Mouse (Mus musculus): Measurements from ENCODE around the gene Olfr531.

Olfr531 gene

GRCm38 (mm10) chr7:140402818-140403217, at the start of gene Olfr531:
Gene Olfr531 (minus strand): TSS chr7:140402918.
- DNase-seq (ENCODE audit: low read depth), result no peak

GRCm38 (mm10) chr7:140443141-140443540, 40.4 kb upstream of the Olfr531 start:
- DNase-seq (ENCODE audit: low read depth), result no peak

GRCm38 (mm10) chr7:140421539-140421938, 18.8 kb upstream of the Olfr531 start, which contains the start of gene Olfr532:
Gene Olfr532 (minus strand): TSS chr7:140421639.
- DNase-seq (ENCODE audit: low read depth), result no peak

- no peak for DNase-seq (ENCODE audit: low read depth)
Observed at GRCm38 (mm10) chr7:140376911-140377310, 25.8 kb downstream of the Olfr531 start.

GRCm38 (mm10) chr7:140376231-140376630, 26.5 kb downstream of the Olfr531 start, which contains the start of gene Olfr530:
Gene Olfr530 (minus strand): TSS chr7:140376331.
- DNase-seq (ENCODE audit: low read depth), result no peak

GRCm38 (mm10) chr7:140374300-140374699, 28.4 kb downstream of the Olfr531 start:
- DNase-seq (ENCODE audit: low read depth), result no peak

- no peak for DNase-seq (ENCODE audit: low read depth)
Observed at GRCm38 (mm10) chr7:140361571-140361970, 41.1 kb downstream of the Olfr531 start, which contains the start of gene Olfr60. Gene Olfr60 (minus strand): TSS chr7:140361671.
